Mouse (Mus musculus): ENCODE measurements around the gene Megf8.
A peak's percentile ranks its signal among the peaks of the same experiment; 100 is the strongest.

Megf8 gene

DNA sequence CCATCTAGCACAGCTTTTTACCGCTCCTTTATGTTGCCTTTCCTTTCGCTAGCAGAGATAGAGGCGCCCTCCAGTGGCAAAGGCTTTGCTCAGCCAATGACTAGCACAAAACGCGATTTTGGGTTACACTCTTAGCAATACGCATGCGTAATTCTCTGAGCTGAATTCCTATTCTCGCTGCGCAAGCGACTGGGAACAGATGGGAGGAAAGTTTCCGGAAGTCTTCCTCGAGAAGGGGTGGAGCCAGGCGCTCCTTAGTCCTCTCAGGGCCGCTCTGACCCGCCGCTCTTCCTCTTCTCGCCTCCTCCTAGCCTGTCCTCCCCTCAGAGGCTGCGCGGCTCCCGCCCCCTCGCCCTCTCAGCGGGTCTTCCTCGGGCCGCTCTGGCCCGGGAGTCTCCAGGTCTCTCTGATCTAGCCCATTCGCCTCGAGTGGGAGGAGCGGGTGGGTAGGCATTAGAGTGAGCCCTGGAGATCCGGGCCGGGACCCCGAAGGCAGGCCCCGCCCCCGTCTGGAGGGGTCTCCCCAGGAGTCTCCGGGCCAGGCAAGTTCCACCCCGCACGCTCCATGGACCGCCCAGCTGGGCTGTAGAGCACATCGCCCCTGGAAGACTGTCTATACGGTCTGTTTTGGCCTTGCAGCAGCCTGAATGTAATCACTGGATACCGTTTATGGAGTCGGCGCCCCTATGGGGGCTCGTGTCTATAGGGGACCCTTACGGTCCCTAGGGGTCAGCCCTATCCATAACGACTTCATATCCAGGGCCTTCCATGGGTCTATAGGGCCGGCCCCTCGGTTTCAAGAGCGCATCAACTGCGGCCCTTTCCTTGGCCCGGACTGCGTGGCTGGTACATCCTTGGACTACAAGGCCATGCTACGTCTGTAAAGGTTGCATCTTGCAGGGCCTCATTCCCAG lies at the start of gene Megf8:
Gene Megf8, plus strand, starts transcription at position 633 of the 914 bp plus-strand sequence.
- DNase-seq, result peak; percentile 98

GRCm38 (mm10) chr7:25267301-25267750 lies 49.6 kb upstream of the Megf8 start, which contains the start of gene Cic:
Cic (plus strand) TSS chr7:25267704.
- peak; percentile 97 to 99 for DNase-seq

DNA sequence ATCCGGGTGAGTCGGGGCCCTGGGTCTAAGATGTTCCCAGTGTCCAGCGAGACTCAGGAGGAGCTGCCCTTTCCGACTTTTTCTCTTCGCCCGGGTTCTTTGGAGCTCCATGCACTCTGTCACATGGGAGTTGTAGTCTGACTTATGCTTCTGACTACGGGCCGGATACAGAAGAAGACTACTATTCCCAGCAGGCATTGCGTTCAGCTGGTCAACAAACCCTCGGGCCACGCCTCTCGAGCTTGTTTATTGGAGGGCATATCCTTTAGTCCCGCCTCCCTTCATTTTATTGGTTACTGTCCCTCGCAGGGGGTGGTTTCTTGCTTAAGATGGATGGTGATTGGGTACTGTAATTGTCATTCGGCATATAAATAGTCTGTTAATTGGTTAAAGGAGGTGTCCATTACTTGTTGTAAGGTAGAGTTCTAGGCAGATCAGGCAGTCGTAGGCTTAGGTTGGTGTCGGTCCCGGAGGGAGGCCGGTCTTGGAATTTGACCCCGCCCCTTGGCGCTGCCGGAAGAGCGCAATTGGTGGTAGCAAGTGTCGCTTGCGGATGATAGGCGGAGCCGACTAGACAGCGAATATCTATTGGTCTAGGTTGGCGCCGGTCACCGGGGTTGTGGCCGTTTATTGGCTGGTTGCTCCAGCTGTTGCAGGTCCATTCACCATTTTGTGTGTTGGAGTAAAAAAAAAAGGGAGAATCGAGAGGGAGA lies 49.1 kb upstream of the Megf8 start:
- peak; percentile 97 to 99 for DNase-seq

GRCm38 (mm10) chr7:25268588-25268987 lies 48.4 kb upstream of the Megf8 start:
- no peak for DNase-seq

DNA sequence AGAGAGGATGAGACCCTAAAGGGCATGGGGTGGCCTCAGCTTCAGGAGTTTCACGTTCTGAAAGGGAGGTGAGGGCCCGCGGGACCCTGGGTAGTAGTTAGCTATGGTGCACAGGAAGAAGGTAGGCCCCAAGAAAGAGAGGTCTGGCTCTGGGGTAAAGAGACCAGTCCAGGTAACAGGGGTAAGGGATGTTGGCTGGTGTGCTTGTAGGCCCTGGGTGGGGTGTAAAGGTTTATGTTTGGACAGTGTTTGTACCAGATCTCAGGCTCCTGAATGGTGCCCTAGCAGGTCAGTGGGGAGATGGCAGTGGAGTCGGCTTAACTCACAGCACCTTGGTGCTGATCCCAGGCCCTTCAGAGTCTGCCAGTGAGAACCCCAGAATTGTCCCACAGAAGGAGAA lies 47.9 kb upstream of the Megf8 start:
- DNase-seq, result peak in 1 of 2 experiments; percentile 6

GRCm38 (mm10) chr7:25269545-25270271 lies 47.3 kb upstream of the Megf8 start:
- DNase-seq, result peak; percentile 36 to 53

- peak; percentile 11 to 30 for DNase-seq
These were observed 46.0 kb upstream of the Megf8 start for GRCm38 (mm10) chr7:25270652-25271633.

GRCm38 (mm10) chr7:25271651-25272444 lies 45.1 kb upstream of the Megf8 start:
- peak in 1 of 2 experiments; percentile 4 for DNase-seq

DNA sequence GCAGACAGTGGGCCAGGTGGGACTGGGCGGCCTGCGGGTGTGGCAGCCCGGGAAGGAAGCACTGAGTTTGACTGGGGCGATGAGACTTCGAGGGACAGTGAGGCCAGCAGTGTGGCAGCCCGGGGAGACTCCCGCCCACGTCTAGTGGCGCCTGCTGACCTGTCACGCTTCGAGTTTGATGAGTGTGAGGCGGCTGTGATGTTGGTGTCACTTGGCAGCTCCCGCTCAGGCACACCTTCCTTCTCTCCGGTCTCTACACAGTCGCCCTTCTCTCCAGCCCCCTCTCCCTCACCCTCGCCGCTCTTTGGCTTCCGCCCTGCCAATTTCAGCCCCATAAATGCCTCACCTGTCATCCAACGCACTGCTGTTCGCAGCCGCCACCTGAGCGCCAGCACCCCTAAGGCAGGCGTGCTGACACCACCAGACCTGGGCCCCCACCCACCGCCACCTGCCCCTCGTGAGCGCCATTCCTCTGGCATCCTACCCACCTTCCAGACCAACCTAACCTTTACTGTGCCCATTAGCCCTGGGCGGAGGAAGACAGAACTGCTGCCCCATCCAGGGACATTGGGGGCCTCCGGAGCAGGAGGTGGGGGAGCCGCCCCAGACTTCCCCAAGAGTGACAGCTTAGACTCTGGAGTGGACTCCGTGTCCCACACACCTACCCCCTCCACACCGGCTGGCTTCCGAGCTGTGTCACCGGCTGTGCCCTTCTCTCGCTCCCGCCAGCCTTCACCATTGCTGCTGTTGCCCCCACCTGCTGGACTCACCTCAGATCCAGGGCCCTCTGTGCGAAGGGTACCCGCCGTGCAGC lies 44.3 kb upstream of the Megf8 start:
- DNase-seq, result peak in 1 of 2 experiments; percentile 4

DNA sequence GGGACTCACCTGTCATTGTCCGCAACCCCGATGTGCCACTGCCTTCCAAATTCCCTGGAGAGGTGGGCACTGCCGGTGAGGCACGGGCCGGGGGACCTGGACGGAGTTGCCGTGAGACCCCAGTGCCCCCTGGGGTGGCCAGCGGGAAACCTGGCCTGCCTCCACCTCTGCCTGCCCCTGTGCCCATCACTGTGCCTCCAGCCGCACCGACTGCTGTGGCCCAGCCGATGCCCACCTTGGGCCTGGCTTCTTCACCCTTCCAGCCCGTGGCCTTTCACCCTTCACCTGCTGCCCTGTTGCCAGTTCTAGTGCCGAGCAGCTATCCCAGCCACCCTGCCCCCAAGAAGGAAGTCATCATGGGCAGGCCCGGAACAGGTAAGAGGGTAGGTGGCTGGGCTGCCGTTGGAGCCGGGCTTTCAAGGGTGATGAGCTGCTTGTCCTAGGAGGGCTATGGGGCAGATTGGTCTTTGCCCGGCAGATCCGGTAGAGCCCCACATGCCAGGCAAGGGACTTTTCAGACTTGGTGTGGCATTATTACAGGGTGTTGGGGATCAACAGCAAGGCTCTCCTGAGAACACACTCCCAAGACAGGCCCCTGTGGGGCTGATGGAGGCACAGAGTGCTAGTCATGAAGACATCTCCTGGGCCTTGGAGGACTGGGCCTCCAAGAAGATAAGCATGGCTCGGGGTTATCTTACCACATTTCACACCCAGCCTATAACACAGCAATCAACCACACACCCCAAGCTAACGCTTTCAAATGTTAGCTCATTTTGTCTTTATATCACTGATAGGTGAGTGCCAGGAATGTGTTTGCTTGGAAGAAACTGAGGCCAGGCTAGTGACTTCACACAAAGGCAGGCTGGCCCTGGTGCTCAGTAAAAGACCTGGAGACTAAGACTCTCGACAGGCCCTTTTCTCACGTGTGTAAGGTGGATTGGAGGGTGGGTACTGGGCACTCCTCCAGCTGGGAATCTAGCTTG lies 43.4 kb upstream of the Megf8 start:
- DNase-seq, result no peak

DNA sequence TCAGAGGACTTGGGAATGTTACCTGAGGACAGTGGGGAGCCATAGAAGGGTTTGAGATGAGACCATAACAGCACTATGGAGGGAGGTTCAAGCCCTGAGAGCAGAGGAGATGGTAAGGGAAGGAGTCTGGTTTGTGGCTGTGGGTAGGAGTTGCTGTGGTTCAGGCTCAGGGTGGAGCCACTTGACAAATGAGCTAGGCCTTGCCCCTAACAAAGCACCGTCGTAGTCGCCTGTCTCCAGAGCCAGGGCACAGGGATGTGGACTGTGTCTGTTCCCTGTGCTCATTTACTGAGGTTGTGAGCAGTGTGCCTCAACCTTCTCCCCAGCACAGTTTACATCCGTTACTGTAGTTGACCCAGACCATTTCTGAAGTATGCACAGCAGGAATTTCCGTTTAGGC lies 42.4 kb upstream of the Megf8 start:
- DNase-seq, result no peak

- no peak for DNase-seq
These were observed 42.0 kb upstream of the Megf8 start for GRCm38 (mm10) chr7:25274996-25275395.

DNA sequence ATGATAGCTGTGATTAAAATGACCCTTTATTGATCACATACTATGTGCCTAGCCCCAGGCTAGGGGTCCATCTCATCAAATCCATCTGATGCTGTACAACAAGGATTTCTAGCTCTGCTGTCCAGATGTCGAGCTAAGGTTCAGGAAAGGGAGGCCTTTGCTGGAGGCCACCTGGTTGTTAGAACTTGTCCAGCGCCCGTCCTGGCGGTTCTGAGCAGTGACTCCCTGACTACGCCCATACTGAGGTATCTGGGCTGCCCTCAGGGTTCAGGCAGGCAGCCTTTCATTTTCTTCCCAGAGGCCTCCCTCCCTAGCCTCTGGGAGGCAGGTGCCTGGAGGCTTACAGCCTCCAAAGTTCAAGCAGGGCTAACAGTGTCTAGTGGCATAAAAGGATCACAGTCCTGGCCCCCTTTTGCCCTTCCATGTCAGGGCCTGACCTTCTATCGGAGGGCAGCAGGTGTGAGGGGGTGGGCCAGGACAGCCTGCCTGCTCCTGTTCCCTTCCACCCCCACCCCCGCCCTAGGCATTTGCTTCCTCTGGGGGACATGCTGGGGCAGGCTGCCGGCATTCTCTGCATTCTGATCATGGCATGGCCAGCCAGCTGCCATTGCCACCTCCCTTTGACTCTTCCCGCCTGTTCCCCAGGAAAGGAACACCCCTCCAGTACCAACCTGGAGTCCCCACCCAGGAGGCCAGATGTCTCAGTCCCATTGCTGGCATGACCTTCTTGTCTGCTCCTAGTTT lies 41.2 kb upstream of the Megf8 start:
- DNase-seq, result peak in 1 of 2 experiments; percentile 13

- DNase-seq, result no peak
These were observed 39.6 kb upstream of the Megf8 start for GRCm38 (mm10) chr7:25277405-25277804.

DNA sequence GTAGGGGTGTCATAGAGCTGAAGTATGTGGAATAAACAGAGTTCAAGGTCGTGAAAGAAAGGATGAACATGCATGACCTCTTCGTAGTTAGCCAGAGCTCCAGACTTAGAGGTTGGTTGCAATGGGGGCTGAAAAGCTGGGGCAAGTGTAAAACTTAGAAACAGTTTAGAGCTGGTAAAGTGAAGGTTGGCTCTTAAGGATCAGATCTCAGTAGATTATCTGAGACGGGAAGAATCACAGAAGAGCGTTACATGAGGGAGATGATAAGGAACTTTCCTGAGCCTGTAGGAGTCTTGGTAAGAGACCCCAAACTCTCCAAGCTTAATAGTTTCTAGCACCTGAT lies 39.0 kb upstream of the Megf8 start:
- no peak for DNase-seq

GRCm38 (mm10) chr7:25278341-25279075 lies 38.5 kb upstream of the Megf8 start:
- DNase-seq, result peak; percentile 80 to 89
